12 mouse cellular contexts compared by ENCODE assay signal in the genomic region with DNA sequence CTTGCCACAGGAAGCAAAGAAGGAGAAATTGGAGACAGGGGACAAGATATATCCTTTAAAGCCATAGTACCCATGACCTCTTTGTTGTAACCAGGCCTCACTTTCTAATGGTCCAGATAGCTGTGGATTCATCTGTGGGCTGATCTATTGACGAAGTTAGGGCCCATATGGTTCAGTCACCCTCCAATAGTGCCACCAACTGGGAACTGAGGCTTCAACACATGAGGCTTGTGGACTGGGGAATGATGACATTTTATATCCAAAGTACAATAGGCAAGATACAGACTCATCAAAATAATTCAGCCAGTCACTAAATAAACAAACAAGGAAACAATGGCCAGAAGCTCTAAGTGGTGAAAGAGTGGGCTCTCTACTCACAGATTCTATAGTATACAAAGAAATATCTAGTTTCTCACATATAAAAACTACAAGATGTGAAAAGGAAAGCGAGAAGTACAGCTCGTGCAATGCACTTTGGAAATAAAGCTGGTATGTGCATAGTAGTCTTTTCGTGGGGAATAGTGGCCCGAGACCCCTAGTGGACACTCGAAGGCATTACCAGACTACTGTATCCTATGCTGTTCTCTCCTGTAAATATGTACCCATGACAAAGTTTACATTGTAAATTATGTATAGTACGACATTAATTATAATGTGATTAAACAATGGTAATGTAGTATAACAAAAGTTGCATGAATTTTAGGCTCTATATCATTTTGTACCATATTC. TPM values are rescaled to one million over a fixed set of nuclear protein-coding genes. Genes with fewer than 3 reads are reported as not detected.
A peak's percentile ranks its signal among the peaks of the same experiment; 100 is the strongest.
DNase-seq lines count a peak whose midpoint lies in the region; TF ChIP-seq lines count a peak whose summit lies in the region.
"Had no signal": no experiment of that assay in that cellular context is flagged by ENCODE, and none has a peak within 500 bp of the region (broad histone marks: within the 10 kb centered on the region; RNA-seq: fewer than 3 reads in every experiment).

No protein-coding gene starts in this region.

- H3K4me3 ChIP-seq in layer of hippocampus, adult 2 months = no peak overlapping the region
- no peak overlapping the region for H3K4me3 ChIP-seq in CH12.LX (replicated peaks in 1 of 3; ENCODE audit: low read depth in 2 of 3, low read length in 2 of 3, poor library complexity in 1 of 3)
- H3K4me3 ChIP-seq: embryonic facial prominence, embryonic 13.5 days; hindbrain, embryonic 10.5 days; megakaryocyte, embryonic 14.5 days had no signal

- peak; percentile 28 to 42 for DNase-seq in cerebellum, postnatal 14 days
- DNase-seq in cerebellum, postnatal 4 days (ENCODE audit: low spot score in 2 of 2) = no peak
- peak in 1 of 2 experiments; percentile 14 for DNase-seq in layer of hippocampus, adult 2 months (ENCODE audit: low spot score in 2 of 2)
- no peak for DNase-seq in layer of hippocampus, postnatal 25 days (ENCODE audit: extremely low spot score in 1 of 2, low spot score in 1 of 2)
- DNase-seq in CH12.LX (ENCODE audit: extremely low read depth) = peak; percentile 55
- peak; percentile 34 for DNase-seq in embryo, embryonic 11 days
- no peak for DNase-seq in layer of hippocampus, postnatal 10 days (ENCODE audit: low spot score in 2 of 2)
- no peak for DNase-seq in left cerebral cortex, adult 9 months (ENCODE audit: low spot score in 2 of 2)
- DNase-seq: right cerebral cortex, postnatal 14 days had no signal

- dilution Hi-C loops in CH12.LX (cut with MboI; ENCODE audit: extremely low pct_ligation_motif_present, extremely low pct_unique_long_range_greater_than_20kb, low sequenced_read_pairs) = no loop called here

- H3K36me3 ChIP-seq in CH12.LX (replicated peaks in 1 of 2; ENCODE audit: control insufficient read depth in 1 of 2, insufficient read depth in 1 of 2, low read length in 1 of 2) = no peaks in the 10 kb centered on the region
- H3K36me3 ChIP-seq: hindbrain, embryonic 10.5 days had no signal

- no peak for TF ChIP-seq POLR2A in CH12.LX (IDR thresholded peaks at IDR 0.05; ENCODE audit: low read depth, low read length)

- H3K79me2 ChIP-seq in CH12.LX (replicated peaks; ENCODE audit: control insufficient read depth, extremely low read depth, insufficient read depth, poor library complexity, severe bottlenecking) = no peaks in the 10 kb centered on the region

- H3K4me2 ChIP-seq in CH12.LX (ENCODE audit: insufficient read depth, low read depth, poor library complexity, severe bottlenecking) = no peak overlapping the region
- H3K4me2 ChIP-seq: embryonic facial prominence, embryonic 13.5 days had no signal

- H3K9ac ChIP-seq in CH12.LX (ENCODE audit: insufficient read depth, low read depth) = no peak overlapping the region
- H3K9ac ChIP-seq: embryonic facial prominence, embryonic 13.5 days had no signal

- peak; percentile 87 for TF ChIP-seq CTCF in layer of hippocampus, adult 2 months (conservative IDR thresholded peaks at IDR 0.05)
- peak; percentile 84 to 88; a peak in 3 of 4 replicates for TF ChIP-seq CTCF in CH12.LX (conservative IDR thresholded peaks at IDR 0.05 in 1 of 2, IDR thresholded peaks at IDR 0.05 in 1 of 2; ENCODE audit: low read depth in 2 of 2, low read length in 2 of 2)

- no peaks in the 10 kb centered on the region for H3K9me3 ChIP-seq in CH12.LX (replicated peaks; ENCODE audit: low read length)
- H3K9me3 ChIP-seq: embryonic facial prominence, embryonic 13.5 days; hindbrain, embryonic 10.5 days; megakaryocyte, embryonic 14.5 days had no signal

- peak; percentile 62 for TF ChIP-seq RAD21 in CH12.LX (IDR thresholded peaks at IDR 0.05; ENCODE audit: low read depth, low read length)

- no peak; the same call in 1 of the 2 replicates for TF ChIP-seq EP300 in CH12.LX (IDR thresholded peaks at IDR 0.05; ENCODE audit: low read length)

- no peaks in the 10 kb centered on the region for H3K27me3 ChIP-seq in CH12.LX (replicated peaks)
- H3K27me3 ChIP-seq: embryonic facial prominence, embryonic 13.5 days; megakaryocyte, embryonic 14.5 days had no signal

- H3K27ac ChIP-seq in layer of hippocampus, adult 2 months = no peak overlapping the region
- no peak overlapping the region for H3K27ac ChIP-seq in CH12.LX (ENCODE audit: insufficient read depth, low read depth)
- H3K27ac ChIP-seq: embryonic facial prominence, embryonic 13.5 days; hindbrain, embryonic 10.5 days had no signal

- in situ Hi-C loops in CH12.LX (cut with MboI; ENCODE audit: low pct_ligation_motif_present, low pct_unique_long_range_greater_than_20kb, low sequenced_read_pairs) = no loop called here

- peaks cover 7 to 32% of the 10 kb centered on the region in 2 experiments; a peak in 3 of 4 replicates for H3K4me1 ChIP-seq in CH12.LX (ENCODE audit: control insufficient read depth in 1 of 2, insufficient read depth in 2 of 2)
- H3K4me1 ChIP-seq: megakaryocyte, embryonic 14.5 days had no signal

TF ChIP-seq in CH12.LX, 34 proteins besides CTCF, POLR2A, EP300 and RAD21:
- TF ChIP-seq MAFK (IDR thresholded peaks at IDR 0.05; ENCODE audit: insufficient replicate concordance, low read length) = no peak
- TF ChIP-seq CHD2 (IDR thresholded peaks at IDR 0.05; ENCODE audit: low read length) = 0 out of 2 replicates have a peak, but pooled peaks have one; percentile 35
- peak; percentile 27; the same call in 1 of the 2 replicates for TF ChIP-seq BHLHE40 (IDR thresholded peaks at IDR 0.05; ENCODE audit: low read depth, low read length)
- TF ChIP-seq SMC3 (IDR thresholded peaks at IDR 0.05; ENCODE audit: low read depth, low read length) = peak; percentile 70
- no peak for TF ChIP-seq JUN (IDR thresholded peaks at IDR 0.05; ENCODE audit: insufficient read depth, low read depth, low read length)
- peak; percentile 61 for TF ChIP-seq ZKSCAN1 (IDR thresholded peaks at IDR 0.05; ENCODE audit: borderline replicate concordance, low read depth, low read length)
- no peak for TF ChIP-seq MAX (IDR thresholded peaks at IDR 0.05; ENCODE audit: low read length)
- no peak for TF ChIP-seq MAZ (IDR thresholded peaks at IDR 0.05; ENCODE audit: low read depth, low read length)
- TF ChIP-seq ZC3H11A (IDR thresholded peaks at IDR 0.05; ENCODE audit: low read depth, low read length) = no peak
- TF ChIP-seq IRF4 (IDR thresholded peaks at IDR 0.05; ENCODE audit: low read depth, low read length) = peak; percentile 46; the same call in 1 of the 2 replicates
- TF ChIP-seq JUND (conservative IDR thresholded peaks at IDR 0.05; ENCODE audit: low read depth, low read length) = no peak
- TF ChIP-seq RCOR1 (conservative IDR thresholded peaks at IDR 0.05; ENCODE audit: low read depth, low read length) = no peak
- no peak for TF ChIP-seq USF2 (conservative IDR thresholded peaks at IDR 0.05; ENCODE audit: low read depth, low read length)
- no peak for TF ChIP-seq POLR2AphosphoS2 (IDR thresholded peaks at IDR 0.05; ENCODE audit: low read depth, low read length)
- no peak for TF ChIP-seq ETS1 (conservative IDR thresholded peaks at IDR 0.05; ENCODE audit: low read depth, low read length)
- TF ChIP-seq MXI1 (IDR thresholded peaks at IDR 0.05; ENCODE audit: low read depth, low read length) = no peak
- peak; percentile 31; the same call in 1 of the 2 replicates for TF ChIP-seq MYC (IDR thresholded peaks at IDR 0.05; ENCODE audit: low read depth, low read length)
- no peak for TF ChIP-seq E2F4 (IDR thresholded peaks at IDR 0.05; ENCODE audit: insufficient replicate concordance, low read depth, low read length)
- no peak for TF ChIP-seq CHD1 (IDR thresholded peaks at IDR 0.05; ENCODE audit: low read depth, low read length)
- TF ChIP-seq SIN3A (IDR thresholded peaks at IDR 0.05; ENCODE audit: low read length) = no peak
- TF ChIP-seq NELFE (IDR thresholded peaks at IDR 0.05; ENCODE audit: low read depth, low read length) = peak; percentile 48; the same call in 1 of the 2 replicates
- no peak for TF ChIP-seq ZMIZ1 (IDR thresholded peaks at IDR 0.05; ENCODE audit: low read depth, low read length)
- no peak for TF ChIP-seq TBP (conservative IDR thresholded peaks at IDR 0.05; ENCODE audit: low read depth, low read length)
- TF ChIP-seq ELF1 (IDR thresholded peaks at IDR 0.05; ENCODE audit: low read depth, low read length) = no peak
- no peak for TF ChIP-seq GABPA (IDR thresholded peaks at IDR 0.05; ENCODE audit: insufficient replicate concordance, low read depth, low read length)
- no peak for TF ChIP-seq NRF1 (IDR thresholded peaks at IDR 0.05; ENCODE audit: low read depth, low read length)
- no peak for TF ChIP-seq TCF12 (IDR thresholded peaks at IDR 0.05; ENCODE audit: low read depth, low read length)
- no peak for TF ChIP-seq HCFC1 (IDR thresholded peaks at IDR 0.05; ENCODE audit: low read depth, low read length)
- no peak for TF ChIP-seq ZNF384 (IDR thresholded peaks at IDR 0.05; ENCODE audit: low read depth, low read length)
- TF ChIP-seq KAT2A (IDR thresholded peaks at IDR 0.05; ENCODE audit: insufficient replicate concordance, low read length) = no peak
- 0 out of 2 replicates have a peak, but pooled peaks have one; percentile 30 for TF ChIP-seq MEF2A (IDR thresholded peaks at IDR 0.05; ENCODE audit: borderline replicate concordance, low read depth, low read length)
- no peak for TF ChIP-seq USF1 (IDR thresholded peaks at IDR 0.05; ENCODE audit: low read depth, low read length)
- TF ChIP-seq PAX5 (IDR thresholded peaks at IDR 0.05; ENCODE audit: low read length) = no peak
- no peak for TF ChIP-seq UBTF (IDR thresholded peaks at IDR 0.05; ENCODE audit: low read depth, low read length)

RNA-seq across cellular contexts. Expression of gene Pmp22, which starts 36.1 kb away (rescaled TPM):
- 10 to 100 TPM; 17.9 to 21.4 TPM for total RNA-seq in layer of hippocampus, adult 2 months (2021)
- 10 to 100 TPM; 21.8 to 23.6 TPM for total RNA-seq in layer of hippocampus, postnatal 25 days (2021)
- total RNA-seq in CH12.LX (2012; rRNA removed) = not detected in 2 replicates
- not detected in 2 replicates for total RNA-seq in CH12.LX (2014; rRNA removed)
- polyA plus RNA-seq in CH12.LX (2012; ENCODE audit: insufficient read length, low read depth) = 0.22 TPM in 1 of 2 replicates, not detected in the other
- 10 to 100 TPM; 18.3 to 21.0 TPM for total RNA-seq in layer of hippocampus, postnatal 10 days (2021)

Comparison
In these comparisons a context has a peak if more than half of its experiments do, and no peak if none do; other contexts are left out.
1. DNase-seq: peak in cerebellum, postnatal 14 days (2 of 2), CH12.LX (single experiment) and embryo, embryonic 11 days (single experiment); none in cerebellum, postnatal 4 days (0 of 2), layer of hippocampus, postnatal 25 days (0 of 2), layer of hippocampus, postnatal 10 days (0 of 2) and left cerebral cortex, adult 9 months (0 of 2).
2. RNA of gene Pmp22, which starts 36.1 kb away (total RNA-seq): 21.8 to 23.6 TPM in layer of hippocampus, postnatal 25 days, 17.9 to 21.4 TPM in layer of hippocampus, adult 2 months and 18.3 to 21.0 TPM in layer of hippocampus, postnatal 10 days; not detected in CH12.LX; every median in the first group is over 10 times any median in the second.